Mouse (Mus musculus) heart, embryonic 15.5 days (tissue): Measurements from ENCODE around the gene Kndc1. TPM values are rescaled to one million over a fixed set of nuclear protein-coding genes. Genes with fewer than 3 reads are reported as not detected.

Source experiments
- ATAC-seq: fragments of 200-750 bp; cut with Nextera tagmentation; replicated peaks from 2 replicates; pipeline ENCODE4 v1.8.0; 2017; ENCODE audit warnings: low read depth, moderate TSS enrichment; ENCODE audit not compliant: insufficient number of reproducible peaks, insufficient read depth, low FRiP score
- H3K27ac ChIP-seq: fragments of 300-500 bp; sonication (generic); 2 replicates; pipeline ENCODE4 v1.5.1; 2015; ENCODE audit warnings: mild to moderate bottlenecking, inconsistent platforms
- H3K27me3 ChIP-seq: fragments of 300-500 bp; sonication (generic); 2 replicates; pipeline ENCODE4 v1.6.1; 2015; ENCODE audit warnings: inconsistent platforms
- H3K36me3 ChIP-seq: fragments of 300-500 bp; sonication (generic); 2 replicates; pipeline ENCODE4 v1.6.1; 2015; ENCODE audit warnings: mild to moderate bottlenecking, inconsistent platforms
- H3K4me1 ChIP-seq: fragments of 300-500 bp; sonication (generic); replicated peaks from 2 replicates; pipeline ENCODE4 v1.6.1; 2015; ENCODE audit warnings: inconsistent platforms
- H3K4me2 ChIP-seq: fragments of 300-500 bp; sonication (generic); 2 replicates; pipeline ENCODE4 v1.6.1; 2015; ENCODE audit warnings: inconsistent platforms, mild to moderate bottlenecking, moderate library complexity
- H3K4me3 ChIP-seq: fragments of 300-500 bp; sonication (generic); 2 replicates; pipeline ENCODE4 v1.5.1; 2015; ENCODE audit warnings: mild to moderate bottlenecking, inconsistent platforms
- H3K9ac ChIP-seq: fragments of 300-500 bp; sonication (generic); 2 replicates; pipeline ENCODE4 v1.6.1; 2015; ENCODE audit warnings: mild to moderate bottlenecking, inconsistent platforms
- H3K9me3 ChIP-seq: fragments of 300-500 bp; sonication (generic); replicated peaks from 2 replicates; pipeline ENCODE4 v1.6.1; 2016; ENCODE audit warnings: inconsistent platforms
- WGBS: fragments of 180-500 bp; shearing (Covaris S2); methylation state at CpG from one replicate; pipeline ENCODE4 v1.1.7; 2015; ENCODE audit warnings: mixed read lengths; 5-methylcytosine and 5-hydroxymethylcytosine counted together
- polyA plus RNA-seq: library from polyadenylated mRNA; unstranded; fragments of >200 nt; fragmentation: Nextera tagmentation; extraction: Ambion mirVana; gene quantifications from 2 replicates; pipeline ENCODE4 v1.2.1, GENCODE M21; 2015

Gene Kndc1
- polyA plus RNA-seq, 1 experiment from 2014 or later, result 0.11 TPM

DNA sequence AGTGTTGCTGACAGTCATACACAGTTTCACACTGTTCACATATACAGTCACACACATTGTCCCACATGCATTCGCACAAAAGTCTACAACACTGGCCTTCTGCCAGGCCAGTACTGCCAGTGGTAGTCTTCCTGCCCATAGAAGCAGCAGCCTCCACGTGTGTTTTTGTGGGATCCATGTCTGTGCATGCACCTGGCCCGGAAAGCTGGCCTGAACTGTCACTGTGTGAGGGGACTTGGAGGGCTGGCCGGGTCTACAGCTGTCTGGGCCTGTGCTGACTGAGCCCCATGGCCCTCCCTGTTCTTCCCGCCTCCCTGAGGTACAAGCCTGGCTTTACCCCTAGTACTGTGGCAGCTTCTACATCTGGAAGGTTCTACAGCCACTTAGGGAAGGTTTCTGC lies 76.5 kb downstream of the Kndc1 start:
- peaks cover 30% of the 10 kb centered on the region for H3K27me3 ChIP-seq

DNA sequence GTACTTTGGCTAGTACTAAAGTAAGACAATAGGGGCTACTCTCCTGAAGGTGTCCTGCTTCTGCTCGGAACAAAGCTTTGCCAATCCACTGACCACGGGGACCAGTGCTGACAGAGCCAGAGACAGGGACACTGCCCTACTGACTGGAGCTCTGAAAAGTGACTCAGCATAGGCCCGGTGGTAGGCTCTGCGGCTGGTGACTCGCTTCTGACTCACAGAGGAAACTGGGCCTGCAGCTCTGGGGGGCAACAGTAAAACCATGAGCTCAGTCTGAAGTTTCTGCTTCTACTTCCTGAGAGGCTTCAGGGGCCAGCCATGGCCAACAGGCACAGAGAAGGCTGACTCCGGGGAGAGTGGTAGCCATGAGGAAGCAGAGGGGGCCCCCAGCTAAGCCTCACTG lies 76.9 kb downstream of the Kndc1 start:
- no peak for ATAC-seq

More for the DNA sequence above, 76.5 kb downstream of the Kndc1 start:
- 84% methylated on average over 5 of the region's 5 CpGs for WGBS
- no peaks in the 10 kb centered on the region for H3K4me1 ChIP-seq
- H3K4me3 ChIP-seq, result no peak overlapping the region
- no peak for ATAC-seq
- H3K4me2 ChIP-seq, result no peak overlapping the region
- no peak overlapping the region for H3K27ac ChIP-seq
- no peaks in the 10 kb centered on the region for H3K36me3 ChIP-seq
- no peak overlapping the region for H3K9ac ChIP-seq
- no peaks in the 10 kb centered on the region for H3K9me3 ChIP-seq

DNA sequence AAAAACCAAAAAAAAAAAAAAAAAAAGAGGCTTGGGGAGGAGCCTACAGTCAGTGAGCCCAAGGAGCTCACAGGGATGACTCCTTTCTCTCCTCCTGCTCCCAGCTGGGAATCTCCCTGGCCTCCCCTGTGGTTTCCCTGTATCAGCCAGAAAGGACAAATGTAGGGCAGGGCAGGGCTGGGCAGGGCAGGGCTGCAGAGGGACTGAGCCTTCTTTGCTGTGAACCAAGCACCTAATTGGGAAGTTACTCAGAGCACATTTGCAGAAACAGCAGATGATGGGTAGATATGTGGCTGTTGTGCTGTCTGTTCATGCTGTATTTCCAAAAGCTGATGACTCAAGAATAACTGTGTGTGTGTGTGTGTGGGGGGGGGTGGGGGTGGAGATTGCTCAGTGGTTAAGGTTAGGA lies 78.4 kb downstream of the Kndc1 start:
- no peak overlapping the region for H3K9ac ChIP-seq
- no peak for ATAC-seq
- H3K9me3 ChIP-seq, result no peaks in the 10 kb centered on the region
- H3K27me3 ChIP-seq, result peaks cover 26% of the 10 kb centered on the region
- H3K27ac ChIP-seq, result no peak overlapping the region
- H3K4me3 ChIP-seq, result no peak overlapping the region
- H3K4me1 ChIP-seq, result no peaks in the 10 kb centered on the region; the same call in 1 of the 2 replicates
- H3K36me3 ChIP-seq, result no peaks in the 10 kb centered on the region
- no peak overlapping the region for H3K4me2 ChIP-seq

More for the DNA sequence above, 76.9 kb downstream of the Kndc1 start:
- Histone ChIP-seq H3K27me3 (peaks cover 35% of the 10 kb centered on the region), H3K9ac (no peak overlapping the region), H3K4me2 (no peak overlapping the region), H3K27ac (no peak overlapping the region), H3K36me3 (no peaks in the 10 kb centered on the region), H3K4me3 (no peak overlapping the region), H3K9me3 (no peaks in the 10 kb centered on the region), H3K4me1 (no peaks in the 10 kb centered on the region)
- WGBS, result 54% methylated on average over 6 of the region's 6 CpGs

- Histone ChIP-seq H3K27ac (no peak overlapping the region; the same call in 1 of the 2 replicates), H3K27me3 (peaks cover 24% of the 10 kb centered on the region), H3K9ac (no peak overlapping the region), H3K36me3 (no peaks in the 10 kb centered on the region), H3K4me2 (no peak overlapping the region), H3K4me1 (peaks cover 11% of the 10 kb centered on the region), H3K4me3 (no peak overlapping the region), H3K9me3 (no peaks in the 10 kb centered on the region)
- no peak for ATAC-seq
- WGBS, result 74% methylated on average over 10 of the region's 10 CpGs
Measured at GRCm38 (mm10) chr7:139974307-139974706, 79.8 kb downstream of the Kndc1 start.

GRCm38 (mm10) chr7:139975471-139975870 lies 81.0 kb downstream of the Kndc1 start:
- H3K4me2 ChIP-seq, result no peak overlapping the region
- 54% methylated on average over 5 of the region's 5 CpGs for WGBS
- H3K4me1 ChIP-seq, result peaks cover 14% of the 10 kb centered on the region
- no peaks in the 10 kb centered on the region for H3K36me3 ChIP-seq
- peaks cover 31% of the 10 kb centered on the region for H3K27me3 ChIP-seq
- no peak overlapping the region for H3K27ac ChIP-seq
- H3K9ac ChIP-seq, result no peak overlapping the region
- no peak for ATAC-seq
- H3K4me3 ChIP-seq, result no peak overlapping the region
- no peaks in the 10 kb centered on the region for H3K9me3 ChIP-seq

- peak; percentile 79 for ATAC-seq
- Histone ChIP-seq H3K9me3 (no peaks in the 10 kb centered on the region), H3K36me3 (no peaks in the 10 kb centered on the region), H3K27ac (no peak within 1 kb of the TSS), H3K9ac (peak within 1 kb of the TSS; percentile 50), H3K4me2 (peak within 1 kb of the TSS; percentile 91), H3K4me3 (peak within 1 kb of the TSS; percentile 59), H3K27me3 (peaks cover 29% of the 10 kb centered on the region), H3K4me1 (peaks cover 14% of the 10 kb centered on the region)
- 4% methylated on average over 32 of the region's 32 CpGs for WGBS
Measured at GRCm38 (mm10) chr7:139978278-139978892, 83.9 kb downstream of the Kndc1 start, which contains the start of gene 6430531B16Rik. TSS of gene 6430531B16Rik (minus strand) at chr7:139978755.

DNA sequence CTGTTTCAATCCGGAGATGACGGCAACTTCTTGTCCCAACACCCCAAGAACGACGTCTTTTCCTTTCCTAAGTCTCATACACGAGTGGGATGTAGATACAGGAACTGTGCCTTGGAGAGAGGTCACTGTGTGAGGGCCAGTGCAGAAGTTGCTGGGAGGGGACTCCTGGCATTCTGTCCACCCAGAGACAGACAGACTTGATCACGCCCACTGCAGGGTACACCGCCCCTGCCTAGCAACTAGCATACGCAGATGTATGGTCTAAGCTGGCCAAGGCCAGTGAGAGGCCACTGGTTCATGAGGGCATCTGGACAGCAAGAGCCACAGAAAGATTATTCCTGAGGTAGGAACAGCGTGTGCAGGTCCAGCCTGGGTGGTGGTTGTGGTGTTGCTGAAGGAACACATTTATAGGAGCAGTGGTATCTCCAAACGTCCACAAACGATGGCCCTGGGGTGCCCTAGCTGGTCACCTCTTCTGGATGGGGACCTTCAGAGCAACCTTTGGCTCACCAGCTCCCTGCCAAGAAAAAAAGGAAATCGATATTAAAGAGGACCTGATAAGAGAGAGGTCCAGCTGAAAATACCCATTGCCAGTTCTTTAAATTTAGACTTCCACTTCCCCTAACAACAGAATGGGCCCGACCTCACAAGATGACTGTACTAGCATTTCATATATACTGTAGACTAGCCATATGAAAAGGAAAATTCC lies 84.7 kb downstream of the Kndc1 start:
- Histone ChIP-seq H3K27ac (no peak overlapping the region), H3K9ac (no peak overlapping the region), H3K4me3 (peak overlapping the region; percentile 59), H3K4me2 (peak overlapping the region; percentile 91), H3K27me3 (peaks cover 33% of the 10 kb centered on the region), H3K9me3 (no peaks in the 10 kb centered on the region), H3K4me1 (peaks cover 14% of the 10 kb centered on the region), H3K36me3 (no peaks in the 10 kb centered on the region)
- no peak for ATAC-seq
- WGBS, result 42% methylated on average over 13 of the region's 13 CpGs

DNA sequence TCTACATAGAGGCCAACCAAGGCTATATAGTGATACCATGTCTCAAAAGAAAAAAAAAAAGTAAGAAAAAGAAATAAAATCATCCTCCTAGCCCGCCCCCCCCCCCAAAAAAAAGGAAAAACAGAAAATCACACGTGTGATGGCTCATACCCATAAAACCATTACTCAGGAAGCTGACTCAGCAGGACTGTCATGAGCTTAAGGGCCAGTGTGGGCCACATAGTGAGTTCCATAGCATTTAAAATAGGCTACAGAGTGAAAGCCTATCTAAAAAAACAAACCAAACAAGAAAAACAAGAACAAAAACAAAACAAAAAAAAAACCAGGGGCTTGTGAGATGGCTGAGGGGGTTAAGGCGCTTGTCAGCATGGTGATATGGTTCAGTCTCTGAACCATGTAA lies 86.3 kb downstream of the Kndc1 start:
- ATAC-seq, result no peak
- H3K4me1 ChIP-seq, result peaks cover 14% of the 10 kb centered on the region
- H3K4me2 ChIP-seq, result no peak overlapping the region
- WGBS, result 55% methylated on average over 3 of the region's 3 CpGs
- H3K27me3 ChIP-seq, result peaks cover 37% of the 10 kb centered on the region
- H3K27ac ChIP-seq, result no peak overlapping the region
- no peaks in the 10 kb centered on the region for H3K36me3 ChIP-seq
- H3K9ac ChIP-seq, result no peak overlapping the region
- H3K9me3 ChIP-seq, result no peaks in the 10 kb centered on the region
- no peak overlapping the region for H3K4me3 ChIP-seq

GRCm38 (mm10) chr7:139982058-139982457 lies 87.6 kb downstream of the Kndc1 start:
- no peak overlapping the region for H3K4me3 ChIP-seq
- no peaks in the 10 kb centered on the region for H3K36me3 ChIP-seq
- no peaks in the 10 kb centered on the region for H3K9me3 ChIP-seq
- H3K27ac ChIP-seq, result no peak overlapping the region
- 66% methylated on average over 11 of the region's 11 CpGs for WGBS
- H3K9ac ChIP-seq, result no peak overlapping the region
- H3K4me1 ChIP-seq, result peaks cover 14% of the 10 kb centered on the region
- ATAC-seq, result no peak
- no peak overlapping the region for H3K4me2 ChIP-seq
- peaks cover 34% of the 10 kb centered on the region for H3K27me3 ChIP-seq

DNA sequence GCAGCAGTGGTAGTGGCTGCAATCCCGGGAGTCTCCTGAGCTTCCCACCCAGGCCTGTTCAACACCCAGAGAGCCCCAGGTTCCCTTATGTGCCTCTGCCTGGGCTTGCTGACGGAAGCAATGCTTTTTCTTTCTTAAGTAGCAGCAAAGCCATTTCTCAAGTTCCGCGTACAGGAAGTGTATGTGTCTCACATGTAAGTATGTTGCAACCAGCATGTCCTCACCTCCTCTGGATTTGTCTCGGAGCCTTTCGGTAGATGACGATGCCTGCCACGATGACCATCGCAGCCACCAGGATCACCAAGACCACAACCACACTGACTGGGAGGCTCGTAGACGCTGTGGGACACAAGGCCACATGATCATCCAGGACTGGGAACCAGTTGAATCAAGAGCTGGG lies 90.0 kb downstream of the Kndc1 start:
- Histone ChIP-seq H3K9ac (no peak overlapping the region), H3K9me3 (no peaks in the 10 kb centered on the region), H3K4me3 (no peak overlapping the region), H3K27ac (no peak overlapping the region), H3K4me1 (peaks cover 2% of the 10 kb centered on the region; the same call in 1 of the 2 replicates), H3K27me3 (peaks cover 24% of the 10 kb centered on the region), H3K4me2 (no peak overlapping the region), H3K36me3 (no peaks in the 10 kb centered on the region)
- no peak for ATAC-seq
- 90% methylated on average over 11 of the region's 11 CpGs for WGBS

GRCm38 (mm10) chr7:139988272-139988671 lies 93.8 kb downstream of the Kndc1 start:
- 72% methylated on average over 9 of the region's 9 CpGs for WGBS

More at GRCm38 (mm10) chr7:139988272-139988671, 93.8 kb downstream of the Kndc1 start:
- no peak for ATAC-seq
- Histone ChIP-seq H3K27me3 (peaks cover 21% of the 10 kb centered on the region; the same call in 1 of the 2 replicates), H3K27ac (no peak overlapping the region), H3K4me2 (no peak overlapping the region), H3K4me3 (no peak overlapping the region), H3K9ac (no peak overlapping the region), H3K36me3 (no peaks in the 10 kb centered on the region), H3K4me1 (no peaks in the 10 kb centered on the region), H3K9me3 (no peaks in the 10 kb centered on the region)
